In the genomic region with DNA sequence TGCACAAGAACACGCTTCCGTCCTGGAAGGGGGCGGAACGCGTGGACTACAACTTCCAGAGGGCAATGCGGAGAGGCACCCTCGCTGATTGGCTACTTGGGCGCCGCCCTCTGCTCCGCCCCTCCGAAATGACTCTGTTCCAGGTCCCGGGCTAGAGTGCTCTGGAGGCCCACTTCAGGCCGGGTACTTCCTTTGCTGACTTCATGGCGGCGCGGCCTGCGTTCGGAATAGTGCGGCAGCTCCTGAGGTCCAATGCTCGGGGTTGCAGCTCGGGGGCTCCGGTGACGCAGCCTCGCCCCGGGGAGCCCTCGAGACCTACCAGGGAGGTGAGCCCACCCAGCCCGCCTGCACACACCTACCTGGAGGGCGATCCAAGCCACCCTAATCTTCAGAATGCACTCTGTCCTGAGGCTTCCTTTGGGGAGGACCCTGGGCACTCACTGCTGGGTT, we compare ENCODE assay signal across 8 mouse cellular contexts. TPM values are rescaled to one million over a fixed set of nuclear protein-coding genes. Genes with fewer than 3 reads are reported as not detected.
A peak's percentile ranks its signal among the peaks of the same experiment; 100 is the strongest.
DNase-seq lines count a peak whose midpoint lies in the region; ATAC-seq lines count a peak whose summit lies in the region.

A gene (plus strand): TSS at position 124 of the 450 bp plus-strand sequence.

- DNase-seq in CD8-positive naive resting alpha-beta T cell, adult 2 months (ENCODE audit: low read depth in 2 of 2, low spot score in 2 of 2) = peak; percentile 86 to 92
- DNase-seq in c-Kit-positive CD71-negative TER-119-negative erythroid progenitor cells, embryonic 14.5 days (ENCODE audit: low read depth) = peak; percentile 85
- peak; percentile 94 for DNase-seq in forebrain, embryonic 11.5 days (ENCODE audit: low spot score)
- peak; percentile 97 to 98 for DNase-seq in kidney, postnatal 36 days
- peak; percentile 89 for DNase-seq in telencephalon, adult 2 months (ENCODE audit: low read depth, low spot score)

- H3K9me3 ChIP-seq in forebrain, embryonic 11.5 days (ENCODE audit: control insufficient read depth, low read length) = no peaks in the 10 kb centered on the region
- H3K9me3 ChIP-seq in heart, embryonic 16.5 days (replicated peaks; ENCODE audit: control insufficient read depth, low read length) = no peaks in the 10 kb centered on the region
- no peaks in the 10 kb centered on the region for H3K9me3 ChIP-seq in liver, embryonic 15.5 days (replicated peaks)
- no peaks in the 10 kb centered on the region for H3K9me3 ChIP-seq in neural tube, embryonic 12.5 days

- H3K4me1 ChIP-seq in forebrain, embryonic 11.5 days (replicated peaks; ENCODE audit: control insufficient read depth, insufficient read depth, low read length) = no peaks in the 10 kb centered on the region; the same call in 1 of the 2 replicates
- H3K4me1 ChIP-seq in heart, embryonic 16.5 days (ENCODE audit: control insufficient read depth, insufficient read depth, low read length) = peaks cover 25% of the 10 kb centered on the region
- H3K4me1 ChIP-seq in liver, embryonic 15.5 days (replicated peaks) = peaks cover 49% of the 10 kb centered on the region
- H3K4me1 ChIP-seq in neural tube, embryonic 12.5 days = peaks cover 7% of the 10 kb centered on the region; the same call in 1 of the 2 replicates

- under 1% methylated on average over 28 of the region's 28 CpGs for WGBS in forebrain, embryonic 11.5 days
- under 1% methylated on average over 28 of the region's 28 CpGs for WGBS in heart, embryonic 16.5 days
- under 1% methylated on average over 28 of the region's 28 CpGs for WGBS in liver, embryonic 15.5 days (ENCODE audit: insufficient replicate concordance)
- 1% methylated on average over 28 of the region's 28 CpGs for WGBS in neural tube, embryonic 12.5 days

- H3K9ac ChIP-seq in forebrain, embryonic 11.5 days (ENCODE audit: low read length) = peak within 1 kb of the TSS; percentile 74
- peak within 1 kb of the TSS; percentile 95 for H3K9ac ChIP-seq in heart, embryonic 16.5 days (ENCODE audit: low read length)
- peak within 1 kb of the TSS; percentile 96 for H3K9ac ChIP-seq in liver, embryonic 15.5 days
- peak within 1 kb of the TSS; percentile 83 for H3K9ac ChIP-seq in neural tube, embryonic 12.5 days

- H3K4me3 ChIP-seq in forebrain, embryonic 11.5 days (ENCODE audit: low read depth, low read length) = peak within 1 kb of the TSS; percentile 60
- H3K4me3 ChIP-seq in heart, embryonic 16.5 days (ENCODE audit: low read length) = peak within 1 kb of the TSS; percentile 90
- H3K4me3 ChIP-seq in liver, embryonic 15.5 days (replicated peaks) = peak within 1 kb of the TSS; percentile 90
- peak within 1 kb of the TSS; percentile 69 for H3K4me3 ChIP-seq in neural tube, embryonic 12.5 days

- peak within 1 kb of the TSS; percentile 64 for H3K4me2 ChIP-seq in forebrain, embryonic 11.5 days (ENCODE audit: low read depth, low read length, severe bottlenecking)
- H3K4me2 ChIP-seq in heart, embryonic 16.5 days (ENCODE audit: low read depth, low read length) = peak within 1 kb of the TSS; percentile 96
- H3K4me2 ChIP-seq in liver, embryonic 15.5 days = peak within 1 kb of the TSS; percentile 74
- H3K4me2 ChIP-seq in neural tube, embryonic 12.5 days (replicated peaks) = peak within 1 kb of the TSS; percentile 94

- ATAC-seq in forebrain, embryonic 11.5 days (replicated peaks; ENCODE audit: low FRiP score) = peak; percentile 100
- ATAC-seq in heart, embryonic 16.5 days (replicated peaks; ENCODE audit: extremely low read depth, insufficient read depth, low FRiP score) = peak; percentile 99
- ATAC-seq in liver, embryonic 15.5 days (ENCODE audit: insufficient read depth) = peak; percentile 95
- peak; percentile 100 for ATAC-seq in neural tube, embryonic 12.5 days (ENCODE audit: low FRiP score, low read depth)

- no peaks in the 10 kb centered on the region for H3K27me3 ChIP-seq in forebrain, embryonic 11.5 days (ENCODE audit: control insufficient read depth, insufficient read depth, low read length)
- no peaks in the 10 kb centered on the region for H3K27me3 ChIP-seq in heart, embryonic 16.5 days (ENCODE audit: control insufficient read depth, insufficient read depth, low read length)
- no peaks in the 10 kb centered on the region for H3K27me3 ChIP-seq in liver, embryonic 15.5 days
- no peaks in the 10 kb centered on the region for H3K27me3 ChIP-seq in neural tube, embryonic 12.5 days (replicated peaks)

- H3K36me3 ChIP-seq in forebrain, embryonic 11.5 days (ENCODE audit: control insufficient read depth, insufficient read depth, low read length) = no peaks in the 10 kb centered on the region
- H3K36me3 ChIP-seq in heart, embryonic 16.5 days (ENCODE audit: control insufficient read depth, insufficient read depth) = no peaks in the 10 kb centered on the region; the same call in 1 of the 2 replicates
- H3K36me3 ChIP-seq in liver, embryonic 15.5 days (replicated peaks) = peaks cover 19% of the 10 kb centered on the region
- H3K36me3 ChIP-seq in neural tube, embryonic 12.5 days = no peaks in the 10 kb centered on the region

- H3K27ac ChIP-seq in forebrain, embryonic 11.5 days (ENCODE audit: low read depth, low read length) = no peak within 1 kb of the TSS
- peak within 1 kb of the TSS; percentile 76 for H3K27ac ChIP-seq in heart, embryonic 16.5 days (ENCODE audit: low read length)
- H3K27ac ChIP-seq in liver, embryonic 15.5 days (replicated peaks) = peak within 1 kb of the TSS; percentile 92
- no peak within 1 kb of the TSS for H3K27ac ChIP-seq in neural tube, embryonic 12.5 days

RNA-seq across cellular contexts. Expression of the gene that starts here (rescaled TPM):
- 5.6 and 7.4 TPM in 2 replicates for polyA plus RNA-seq in forebrain, embryonic 11.5 days (2014; fragmentation: Nextera tagmentation; extraction: Ambion mirVana)
- 5.8 and 6.1 TPM in 2 replicates for polyA plus RNA-seq in heart, embryonic 16.5 days (2015; fragmentation: Nextera tagmentation; extraction: Ambion mirVana)
- polyA plus RNA-seq in liver, embryonic 15.5 days (2015; fragmentation: Nextera tagmentation; extraction: Ambion mirVana) = 10.4 and 10.5 TPM in 2 replicates
- 3.2 and 4.4 TPM in 2 replicates for polyA plus RNA-seq in neural tube, embryonic 12.5 days (2016; fragmentation: Nextera tagmentation; extraction: Ambion mirVana)

Comparison
In these comparisons a context has a peak if more than half of its experiments do, and no peak if none do; other contexts are left out.
1. H3K27ac ChIP-seq: peak in heart, embryonic 16.5 days (single experiment) and liver, embryonic 15.5 days (single experiment); none in forebrain, embryonic 11.5 days (single experiment) and neural tube, embryonic 12.5 days (single experiment).
2. Peak in every context shown above with its lines, with median percentiles within 50 percentile points of each other: DNase-seq, ATAC-seq, H3K4me2 ChIP-seq, H3K4me3 ChIP-seq and H3K9ac ChIP-seq.